In the genomic region with DNA sequence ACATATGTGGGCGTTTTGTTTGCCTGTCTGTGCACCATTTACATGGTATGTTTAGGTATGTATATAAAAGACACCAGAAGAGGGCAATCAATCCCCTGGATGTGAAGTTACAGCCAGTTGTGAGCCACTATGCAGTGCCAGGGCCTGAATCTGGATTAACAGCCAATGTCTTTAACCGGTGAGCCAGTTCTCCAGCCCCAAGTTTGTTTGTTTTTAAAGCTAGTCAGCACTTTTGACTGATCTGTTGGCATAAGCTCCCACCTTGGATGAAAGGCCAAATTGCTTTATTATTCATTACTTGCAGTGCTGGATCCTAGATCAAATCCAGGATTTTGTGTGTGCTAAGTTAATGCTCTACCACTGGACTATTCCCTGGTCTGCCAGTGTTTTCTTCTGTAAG, we compare ENCODE assay signal across 9 mouse cellular contexts. TPM values are rescaled to one million over a fixed set of nuclear protein-coding genes. Genes with fewer than 3 reads are reported as not detected.
DNase-seq lines count a peak whose midpoint lies in the region; ATAC-seq lines count a peak whose summit lies in the region.
"Had no signal": no experiment of that assay in that cellular context is flagged by ENCODE, and none has a peak within 500 bp of the region (broad histone marks: within the 10 kb centered on the region; RNA-seq: fewer than 3 reads in every experiment).

No protein-coding gene starts in this region.

- H3K27ac ChIP-seq in limb, embryonic 12.5 days = no peak overlapping the region
- peak overlapping the region; percentile 55; the same call in 1 of the 2 replicates for H3K27ac ChIP-seq in stomach, embryonic 15.5 days

- H3K4me3 ChIP-seq in limb, embryonic 12.5 days (replicated peaks) = peak overlapping the region; percentile 73; the same call in 1 of the 2 replicates
- H3K4me3 ChIP-seq in stomach, embryonic 15.5 days (replicated peaks) = peak overlapping the region; percentile 71; the same call in 1 of the 2 replicates

- WGBS in limb, embryonic 12.5 days = 66% methylated on average over 2 of the region's 2 CpGs
- 51% methylated on average over 2 of the region's 2 CpGs for WGBS in stomach, embryonic 15.5 days

- no peaks in the 10 kb centered on the region for H3K36me3 ChIP-seq in limb, embryonic 12.5 days
- no peaks in the 10 kb centered on the region for H3K36me3 ChIP-seq in stomach, embryonic 15.5 days

- peak overlapping the region; percentile 98 for H3K4me2 ChIP-seq in limb, embryonic 12.5 days
- peak overlapping the region; percentile 82 for H3K4me2 ChIP-seq in stomach, embryonic 15.5 days

- H3K9ac ChIP-seq in limb, embryonic 12.5 days (replicated peaks) = no peak overlapping the region
- no peak overlapping the region for H3K9ac ChIP-seq in stomach, embryonic 15.5 days

- H3K4me1 ChIP-seq in limb, embryonic 12.5 days (replicated peaks) = peaks cover 17% of the 10 kb centered on the region
- 0 out of 2 replicates have a peak, but pooled peaks cover 6% of the 10 kb centered on the region for H3K4me1 ChIP-seq in stomach, embryonic 15.5 days

- no peaks in the 10 kb centered on the region for H3K27me3 ChIP-seq in limb, embryonic 12.5 days
- no peaks in the 10 kb centered on the region for H3K27me3 ChIP-seq in stomach, embryonic 15.5 days (replicated peaks)

- peak; percentile 20 for DNase-seq in adrenal gland, adult 2 months
- no peak for DNase-seq in adrenal gland, adult 18-20 months (ENCODE audit: low spot score in 2 of 2)
- DNase-seq in thymus, postnatal 0 days (ENCODE audit: low spot score) = peak; percentile 18
- no peak for DNase-seq in thymus, postnatal 4 days
- DNase-seq in cerebellum, adult 9-10 months = no peak
- no peak for DNase-seq in adrenal gland, postnatal 25 days

- ATAC-seq in limb, embryonic 12.5 days (ENCODE audit: insufficient number of reproducible peaks, insufficient read depth, low FRiP score, low TSS enrichment, low read depth) = no peak
- ATAC-seq in stomach, embryonic 15.5 days (ENCODE audit: insufficient read depth, low FRiP score, low read depth) = no peak

- H3K9me3 ChIP-seq in limb, embryonic 12.5 days = no peaks in the 10 kb centered on the region
- no peaks in the 10 kb centered on the region for H3K9me3 ChIP-seq in stomach, embryonic 15.5 days

RNA-seq across cellular contexts. Expression of gene Tom1l2, which starts 1.3 kb away (rescaled TPM):
- total RNA-seq in adrenal gland, adult 2 months (2021) = 10 to 100 TPM; 71.9 to 78.5 TPM
- 159 and 181 TPM in 2 replicates for polyA plus RNA-seq in adrenal gland, adult 2 months (2012; rRNA removed)
- 10 to 100 TPM; 63.0 to 80.7 TPM for total RNA-seq in adrenal gland, adult 18-20 months (2021)
- polyA plus RNA-seq in thymus, postnatal 0 days (2015; fragmentation: Nextera tagmentation; extraction: Ambion mirVana) = 12.7 and 17.6 TPM in 2 replicates
- 21.6 and 24.3 TPM in 2 replicates for polyA plus RNA-seq in limb, embryonic 12.5 days (2016; fragmentation: Nextera tagmentation; extraction: Ambion mirVana)
- polyA plus RNA-seq in stomach, embryonic 15.5 days (2015; fragmentation: Nextera tagmentation; extraction: Ambion mirVana) = 24.1 and 24.6 TPM in 2 replicates
- 74.6 and 95.4 TPM in 2 replicates for total RNA-seq in adrenal gland, postnatal 25 days (2021)

RNA-seq across cellular contexts. Expression of gene Drc3, which starts 1.7 kb away (rescaled TPM):
- 1 to 10 TPM in 1 of 2 experiments, under 1 TPM in 1; 0.61 to 1.5 TPM for total RNA-seq in adrenal gland, adult 2 months (2021)
- polyA plus RNA-seq in adrenal gland, adult 2 months (2012; rRNA removed) = 0.90 and 1.0 TPM in 2 replicates
- 1 to 10 TPM in 1 of 2 experiments, under 1 TPM in 1; 0.73 to 1.6 TPM for total RNA-seq in adrenal gland, adult 18-20 months (2021)
- polyA plus RNA-seq in thymus, postnatal 0 days (2015; fragmentation: Nextera tagmentation; extraction: Ambion mirVana) = 3.6 and 4.5 TPM in 2 replicates
- 2.1 and 2.9 TPM in 2 replicates for polyA plus RNA-seq in limb, embryonic 12.5 days (2016; fragmentation: Nextera tagmentation; extraction: Ambion mirVana)
- 1.2 and 1.6 TPM in 2 replicates for polyA plus RNA-seq in stomach, embryonic 15.5 days (2015; fragmentation: Nextera tagmentation; extraction: Ambion mirVana)
- total RNA-seq in adrenal gland, postnatal 25 days (2021) = 0.81 and 2.3 TPM in 2 replicates
- polyA plus RNA-seq: C2C12 had no signal

Comparison
In these comparisons a context has a peak if more than half of its experiments do, and no peak if none do; other contexts are left out.
1. DNase-seq: peak in adrenal gland, adult 2 months (single experiment) and thymus, postnatal 0 days (single experiment); none in adrenal gland, adult 18-20 months (0 of 2), thymus, postnatal 4 days (single experiment), cerebellum, adult 9-10 months (single experiment) and adrenal gland, postnatal 25 days (single experiment).